Mouse (Mus musculus): Measurements from ENCODE around the gene Anxa11.
"Not testable (repeated sequence)": the region's sequence is repeated elsewhere in the genome, so short reads cannot be mapped to it uniquely, and the experiment has no call there.

Anxa11 gene

DNA sequence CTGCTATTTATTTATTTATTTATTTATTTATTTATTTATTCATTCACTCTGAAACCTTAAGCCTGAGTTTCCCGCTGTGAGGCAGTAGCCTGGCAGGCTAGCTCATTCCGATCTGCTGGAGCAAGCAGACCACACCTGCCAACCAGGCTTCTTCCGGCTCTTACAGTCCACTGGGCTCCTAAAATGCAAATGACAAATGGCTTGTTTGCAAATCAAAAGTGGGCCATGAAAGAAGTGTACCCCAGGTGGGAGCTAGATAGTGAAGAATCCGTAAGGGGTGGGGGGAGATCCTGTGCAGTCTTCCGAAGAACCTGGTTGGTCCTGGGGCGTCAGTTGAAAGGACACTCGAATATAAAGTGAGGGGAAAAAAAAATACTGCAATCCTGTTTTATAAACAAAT lies 995 bp upstream of the Anxa11 start:
- intact Hi-C loops (cut with DNase I), result no loop called here

DNA sequence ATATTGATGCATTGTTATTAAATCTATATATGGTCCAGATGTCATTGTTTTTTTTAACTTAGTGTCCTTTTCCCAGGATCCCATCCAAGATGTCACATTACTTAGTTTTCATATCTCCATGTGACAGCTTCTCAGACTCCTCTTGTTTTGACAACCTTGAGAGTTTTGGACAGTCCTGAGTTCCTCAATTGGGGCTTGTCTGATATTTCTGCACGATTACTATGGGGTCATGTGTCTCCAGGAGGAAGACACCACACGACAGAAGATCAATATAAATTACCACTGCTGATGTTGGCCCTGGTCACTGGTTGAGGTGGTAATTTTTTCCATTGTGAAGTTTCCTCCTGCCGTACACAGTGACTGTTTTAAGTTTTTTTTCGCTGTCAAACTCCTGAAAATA lies 377 bp upstream of the Anxa11 start:
- intact Hi-C loops (cut with DNase I), result no loop called here

DNA sequence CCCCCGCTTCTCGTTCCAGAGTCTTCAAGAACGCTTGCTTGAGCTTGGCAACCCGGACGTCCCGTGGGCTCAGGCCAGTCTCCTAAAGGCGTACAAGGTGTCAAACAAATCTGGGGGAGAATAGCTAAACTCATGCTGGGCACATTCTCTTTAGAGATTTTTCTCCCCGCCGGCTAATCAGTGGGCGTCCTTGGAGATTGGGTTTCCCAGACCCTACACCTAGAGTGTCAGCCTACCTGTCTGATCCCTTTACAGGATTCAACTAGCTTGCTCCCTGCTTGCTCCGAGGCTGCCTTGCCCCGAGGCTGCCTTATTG lies 690 bp downstream of the Anxa11 start:
- intact Hi-C loops (cut with DNase I), result no loop called here

DNA sequence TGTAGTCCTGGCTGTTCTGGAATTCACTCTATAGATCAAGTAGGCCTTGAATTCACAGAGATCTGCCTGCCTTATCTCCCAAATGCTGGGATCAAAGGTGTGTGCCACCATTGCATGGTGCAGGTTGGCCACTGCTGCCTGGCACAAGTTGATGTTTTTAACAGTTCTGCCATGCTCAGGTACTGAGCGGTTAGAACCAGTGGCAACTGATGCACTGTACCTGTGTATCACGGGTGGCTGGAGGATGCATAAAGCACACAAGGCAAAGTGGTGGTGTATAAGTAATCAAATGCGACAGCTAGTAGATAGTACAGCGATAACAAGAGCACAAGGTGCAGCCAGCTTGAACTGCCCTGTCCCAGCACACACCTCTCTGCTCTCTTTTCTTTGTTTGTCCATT lies 2.4 kb downstream of the Anxa11 start:
- intact Hi-C loops (cut with DNase I), result no loop called here

DNA sequence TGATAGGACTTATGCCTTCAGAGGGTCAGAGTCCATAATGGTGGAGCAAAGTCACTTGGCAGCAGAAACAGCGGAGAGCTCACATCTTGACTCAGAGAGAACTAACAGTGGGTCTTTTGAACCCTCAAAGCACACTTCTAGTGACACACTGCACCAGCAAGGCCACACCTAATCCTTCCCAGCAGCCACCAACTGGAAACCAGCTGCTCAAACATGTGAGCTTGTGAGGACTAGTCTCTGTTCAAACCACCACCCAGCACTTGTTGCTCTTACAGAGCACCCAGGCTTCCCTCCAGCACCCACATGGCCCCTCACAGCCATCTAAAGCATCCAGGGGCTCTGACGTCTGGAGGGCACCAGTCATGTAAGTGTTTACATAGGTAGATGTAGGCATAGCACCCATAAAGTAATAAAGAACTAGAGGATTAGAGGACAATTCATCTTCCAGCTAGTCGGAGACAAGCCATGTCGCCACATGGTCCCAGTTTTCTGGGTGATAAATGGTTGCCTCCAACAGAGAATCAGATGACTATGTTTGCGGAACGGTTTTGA lies 4.0 kb downstream of the Anxa11 start:
- intact Hi-C loops (cut with DNase I), result no loop called here

DNA sequence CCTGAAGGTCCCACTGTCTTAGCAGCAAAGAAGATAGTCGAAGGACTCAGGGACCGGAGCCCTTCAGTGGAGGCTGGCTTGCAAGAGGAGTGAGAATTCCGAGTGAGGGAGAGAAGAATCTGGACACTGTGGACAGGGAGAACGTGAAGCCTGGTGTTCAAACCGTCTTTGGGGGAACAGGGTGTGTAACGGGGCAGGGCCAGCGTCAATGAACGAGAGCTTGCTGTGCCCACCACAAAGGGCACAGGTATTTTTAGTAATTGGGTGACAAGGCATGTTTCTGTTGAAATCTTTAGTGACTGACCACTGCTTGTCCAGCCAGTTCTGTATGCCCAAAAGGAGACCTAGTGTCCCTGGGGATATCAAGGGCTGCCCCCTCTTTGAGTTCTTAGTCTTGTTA lies 4.6 kb downstream of the Anxa11 start:
- intact Hi-C loops (cut with DNase I), result no loop called here

DNA sequence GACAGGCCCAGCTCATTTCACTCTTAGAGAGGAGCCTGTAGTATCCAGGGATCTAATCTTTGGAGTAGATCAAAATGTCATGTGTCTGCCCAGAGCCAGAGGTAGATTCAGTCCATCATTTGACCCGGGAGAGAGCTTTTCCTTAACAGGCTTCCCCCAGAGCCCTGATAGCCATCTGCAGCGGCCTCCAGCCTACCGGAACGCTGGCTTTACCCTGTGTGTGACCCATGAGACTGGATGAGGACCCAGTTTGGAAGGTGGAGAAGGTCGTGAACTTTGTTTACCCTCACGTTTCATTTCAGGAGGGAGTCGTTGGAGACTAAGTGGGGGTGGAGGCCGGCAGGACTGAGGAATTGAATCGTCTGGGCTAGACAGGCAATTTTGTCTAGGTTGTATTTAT lies 5.7 kb downstream of the Anxa11 start:
- intact Hi-C loops (cut with DNase I), result no loop called here

DNA sequence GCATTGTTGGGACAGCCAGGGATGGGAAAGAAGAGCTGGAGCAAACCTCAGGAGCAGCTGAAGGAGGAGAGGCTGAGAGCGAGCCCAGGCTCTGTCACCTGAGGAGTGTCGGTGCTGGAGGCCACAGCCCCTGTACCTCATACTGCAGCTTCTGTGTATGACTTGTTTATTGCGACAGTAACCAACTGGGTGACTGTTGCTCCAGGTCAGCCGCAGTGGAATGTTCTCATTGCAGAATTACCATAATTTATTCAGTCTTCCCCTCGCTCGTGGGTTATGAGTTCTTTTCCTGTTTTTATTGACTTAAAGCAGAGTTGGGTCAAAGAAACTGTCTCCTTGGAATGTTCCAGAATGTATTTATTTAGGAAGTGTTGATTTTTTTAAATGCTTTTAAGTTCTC lies 6.3 kb downstream of the Anxa11 start:
- intact Hi-C loops (cut with DNase I), result no loop called here

DNA sequence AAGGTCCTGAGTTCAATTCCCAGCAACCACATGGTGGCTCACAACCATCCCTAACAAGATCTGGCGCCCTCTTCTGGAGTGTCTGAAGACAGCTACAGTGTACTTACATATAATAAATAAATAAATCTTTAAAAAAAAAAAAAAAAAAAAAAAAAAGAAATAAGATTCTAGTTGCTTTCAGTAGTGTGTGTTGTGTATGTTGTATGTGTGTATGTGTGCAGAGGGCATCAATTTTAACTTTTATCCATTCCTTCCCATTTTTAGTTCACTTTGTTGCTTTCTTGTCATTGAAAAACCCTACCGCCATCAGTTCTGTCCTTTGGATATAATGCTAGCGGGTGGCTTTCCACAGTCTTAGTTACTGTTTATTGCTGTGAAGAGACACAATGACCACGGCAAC lies 6.8 kb downstream of the Anxa11 start:
- intact Hi-C loops (cut with DNase I), result not testable (repeated sequence)

DNA sequence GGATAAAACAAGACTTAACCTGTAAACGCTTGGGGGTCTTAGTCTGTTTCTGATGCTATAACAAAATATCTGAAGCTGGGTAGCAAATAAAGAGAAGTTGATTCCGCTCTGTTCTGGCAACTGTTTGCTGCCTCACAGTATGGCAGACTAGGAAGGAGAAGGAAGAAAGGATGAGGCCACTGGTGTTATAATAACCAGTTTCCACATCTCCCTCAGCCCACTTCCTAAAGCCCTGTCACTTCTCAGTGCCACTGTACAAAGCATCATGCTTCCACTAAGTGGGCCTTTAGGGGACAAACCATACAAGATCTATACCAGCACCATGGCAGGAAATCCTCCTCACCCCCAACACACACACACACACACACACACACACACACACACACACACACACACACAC lies 8.5 kb downstream of the Anxa11 start:
- intact Hi-C loops (cut with DNase I), result no loop called here

DNA sequence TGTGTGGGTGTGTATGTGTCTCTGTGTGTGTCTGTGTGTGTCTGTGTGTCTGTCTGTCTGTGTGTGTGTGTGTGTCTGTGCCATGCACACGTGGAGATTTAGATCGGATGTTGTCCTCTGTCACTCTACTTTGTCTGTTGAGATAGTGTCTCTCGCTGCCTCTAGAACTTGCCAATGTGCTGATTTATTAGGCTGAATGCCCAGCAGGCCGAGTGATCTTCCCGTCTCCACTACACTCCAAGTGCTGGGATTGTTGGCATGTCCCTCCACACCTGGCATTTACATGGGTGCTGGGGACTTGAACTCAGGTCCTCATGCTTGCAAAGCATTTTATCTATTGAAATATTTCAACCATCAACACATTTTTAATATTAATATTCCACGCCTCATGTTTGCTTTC lies 9.2 kb downstream of the Anxa11 start:
- intact Hi-C loops (cut with DNase I), result no loop called here

DNA sequence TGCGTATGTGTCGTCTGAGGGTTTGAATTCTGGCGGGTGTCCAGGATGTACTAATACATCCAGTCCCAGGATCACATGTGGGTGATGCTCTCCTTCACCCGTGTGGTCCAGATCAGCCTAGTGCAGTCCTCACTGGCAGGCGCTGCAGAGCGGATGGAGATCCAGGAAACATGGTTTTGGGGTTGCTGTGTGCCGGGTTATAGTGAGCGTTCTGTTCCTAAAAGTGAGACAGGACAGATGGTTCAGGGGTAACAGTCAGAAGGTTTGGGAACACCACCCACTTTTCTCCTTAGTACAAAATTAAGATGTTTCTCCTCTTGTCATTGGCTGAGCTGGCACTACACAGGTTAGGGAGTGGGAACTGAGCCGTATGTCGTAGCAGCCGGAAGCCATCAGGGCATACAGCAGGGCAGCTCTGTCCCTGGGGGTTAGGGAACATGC lies 10.2 kb downstream of the Anxa11 start:
- intact Hi-C loops (cut with DNase I), result no loop called here

DNA sequence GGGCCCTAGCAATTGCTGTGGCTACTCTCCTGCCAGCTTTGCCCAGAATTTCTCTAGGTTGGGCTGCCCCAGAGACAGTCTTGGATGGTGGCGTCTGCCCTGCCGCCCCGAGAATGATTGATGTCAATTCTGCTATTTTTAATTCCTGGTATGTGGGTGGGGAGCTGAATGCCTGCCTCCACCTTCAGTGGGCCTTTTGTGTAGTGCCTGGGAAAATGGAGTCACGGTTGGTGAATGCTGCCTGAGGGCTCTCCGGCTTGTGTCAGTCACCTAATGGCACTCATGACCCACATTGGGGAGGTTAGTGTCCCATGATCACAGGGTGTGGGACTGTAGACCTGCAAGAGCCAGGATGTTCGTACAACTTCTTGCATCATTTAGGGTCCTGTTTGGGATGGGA lies 11.3 kb downstream of the Anxa11 start:
- intact Hi-C loops (cut with DNase I), result no loop called here

DNA sequence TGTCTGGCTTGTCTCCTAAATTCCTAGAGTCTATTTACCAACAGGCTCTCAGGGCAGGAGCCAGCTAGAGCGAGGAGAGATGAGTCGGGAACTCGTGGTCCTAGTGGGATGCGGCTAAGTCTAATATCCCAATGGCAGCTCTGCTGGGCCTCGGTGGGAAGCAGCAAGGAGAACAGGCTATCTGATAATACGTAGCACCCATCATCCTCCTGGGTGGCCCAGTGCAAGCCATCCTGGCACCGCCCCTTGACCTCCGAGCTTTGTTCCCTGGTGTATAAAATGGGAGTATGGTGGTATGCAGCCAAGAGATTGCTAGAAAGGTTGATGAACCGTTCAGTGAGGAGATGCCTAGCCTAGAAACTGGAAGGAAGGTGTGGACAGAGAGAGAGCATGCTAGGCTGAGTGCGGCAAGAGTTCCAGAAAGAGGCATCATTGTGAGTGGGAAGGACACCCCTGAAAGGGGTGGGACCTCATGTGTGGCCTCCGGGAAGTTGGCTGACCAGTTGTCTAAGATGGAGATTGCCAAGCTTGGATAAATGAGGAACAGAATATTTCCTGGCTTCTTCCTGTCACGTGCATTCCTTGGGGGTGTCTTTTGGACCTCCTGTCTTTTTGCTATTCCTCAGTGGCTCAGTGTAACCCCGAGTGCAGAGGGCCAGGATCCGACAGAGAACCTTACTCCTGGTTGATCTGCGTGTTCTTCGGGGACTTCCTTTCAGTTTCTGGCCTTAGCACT lies 11.9 kb downstream of the Anxa11 start:
- intact Hi-C loops (cut with DNase I), result no loop called here

DNA sequence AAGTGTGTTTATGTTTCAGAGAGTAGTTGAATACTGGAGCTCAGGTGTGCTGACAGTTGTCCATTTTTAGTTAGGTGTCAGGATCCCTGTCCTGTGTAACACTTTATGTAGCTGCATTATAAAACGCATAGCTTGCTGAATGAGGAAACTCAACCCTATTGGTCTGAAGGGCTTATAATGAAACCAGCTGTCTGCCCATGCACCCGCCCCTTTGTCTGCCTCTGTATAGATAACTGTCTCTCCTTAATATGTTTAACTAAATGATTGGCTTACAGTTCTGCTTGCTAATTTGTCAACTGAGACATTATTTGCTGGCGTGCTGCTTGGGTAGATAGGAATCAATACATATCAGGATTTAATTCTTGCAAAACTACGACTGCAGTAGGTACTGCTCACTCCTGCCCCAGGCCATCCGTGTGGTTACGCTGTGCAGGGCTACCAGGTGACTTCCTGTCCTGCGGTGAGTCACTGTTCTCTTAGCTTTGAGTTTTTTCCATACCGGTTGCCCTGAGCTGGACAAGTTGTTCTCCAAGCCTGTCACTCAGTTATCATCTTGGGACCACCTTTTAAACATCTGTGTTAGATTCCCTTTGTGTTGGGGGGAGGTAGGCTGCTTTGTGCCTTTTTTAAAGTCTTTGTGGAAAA lies 13.4 kb downstream of the Anxa11 start:
- intact Hi-C loops (cut with DNase I), result no loop called here

DNA sequence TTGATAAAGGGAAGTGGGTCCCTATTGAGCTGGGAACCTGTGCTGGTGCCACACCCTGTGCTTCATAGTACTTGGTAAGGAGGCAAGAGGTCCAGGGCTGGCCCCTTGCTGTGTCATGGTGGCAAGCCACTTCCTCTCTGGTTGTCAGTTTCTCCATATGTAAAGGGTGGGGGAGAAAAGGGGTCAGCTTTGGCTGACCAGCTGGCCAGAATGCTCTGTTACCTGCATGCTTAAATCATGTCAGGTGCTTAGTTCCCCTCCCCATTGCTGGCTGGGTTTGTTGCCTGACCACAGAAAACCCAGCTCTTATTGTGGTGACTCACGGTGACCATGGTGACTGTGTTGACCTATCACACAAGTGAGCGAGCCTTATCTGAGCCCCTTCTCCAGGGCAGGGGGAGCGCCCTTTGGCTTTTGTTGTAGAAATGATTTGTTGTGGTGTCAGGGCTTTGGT lies 15.2 kb downstream of the Anxa11 start:
- intact Hi-C loops (cut with DNase I), result no loop called here

DNA sequence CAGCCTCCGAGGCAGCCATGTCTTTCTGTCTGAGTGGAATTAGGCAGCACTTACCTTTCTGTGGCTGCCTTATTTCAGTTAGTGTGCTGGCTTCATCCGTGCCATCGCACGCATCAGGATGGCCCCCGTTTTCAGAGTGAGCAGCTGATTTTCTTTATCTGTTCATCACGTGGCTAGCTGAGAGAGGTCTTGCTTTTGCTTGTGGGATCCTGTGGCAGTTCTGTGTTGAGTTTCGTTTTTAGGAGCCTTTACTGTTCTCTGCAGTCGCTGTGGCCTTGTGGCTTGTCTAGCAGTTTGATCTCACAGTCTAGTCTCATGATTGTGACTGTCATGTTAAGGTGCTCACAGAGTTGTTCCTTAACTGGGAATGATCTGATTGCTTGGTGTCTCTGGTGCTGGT lies 16.0 kb downstream of the Anxa11 start:
- intact Hi-C loops (cut with DNase I), result no loop called here

DNA sequence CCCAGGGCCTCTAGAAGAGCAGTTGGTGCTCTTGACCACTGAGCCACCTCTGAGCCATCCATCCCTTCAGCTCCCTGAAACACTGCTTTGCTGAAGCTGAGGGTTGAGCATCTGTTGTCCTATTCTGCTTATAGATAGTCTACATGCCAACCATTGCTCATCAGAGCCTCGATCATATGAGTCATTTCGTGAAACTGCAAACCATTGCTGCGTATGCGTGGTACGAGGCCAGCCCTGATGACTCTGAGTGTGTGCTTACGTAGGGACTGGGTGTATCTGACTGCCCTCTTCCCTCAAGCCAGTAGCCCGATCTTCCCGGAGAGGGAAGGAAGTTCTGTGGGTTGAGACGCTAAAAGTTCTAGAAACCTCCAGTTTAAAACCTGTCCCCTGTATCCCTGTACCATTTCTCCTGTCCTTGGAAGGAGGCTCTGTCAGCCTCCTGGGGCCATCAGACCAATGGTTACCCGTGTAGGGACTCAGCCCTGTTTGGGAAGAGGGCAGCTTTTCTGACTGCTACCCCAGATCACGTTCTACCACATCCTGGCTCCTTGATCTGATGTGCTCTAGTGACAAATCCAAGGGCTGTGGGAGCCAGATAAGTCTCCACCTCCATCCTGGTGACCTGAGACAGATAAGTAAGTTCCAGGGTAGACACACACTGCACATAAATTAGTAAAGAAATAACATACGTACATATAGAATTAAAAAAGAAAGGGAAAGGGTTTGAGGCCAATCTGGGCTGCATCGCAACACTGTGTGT lies 20.0 kb downstream of the Anxa11 start:
- intact Hi-C loops (cut with DNase I), result no loop called here

DNA sequence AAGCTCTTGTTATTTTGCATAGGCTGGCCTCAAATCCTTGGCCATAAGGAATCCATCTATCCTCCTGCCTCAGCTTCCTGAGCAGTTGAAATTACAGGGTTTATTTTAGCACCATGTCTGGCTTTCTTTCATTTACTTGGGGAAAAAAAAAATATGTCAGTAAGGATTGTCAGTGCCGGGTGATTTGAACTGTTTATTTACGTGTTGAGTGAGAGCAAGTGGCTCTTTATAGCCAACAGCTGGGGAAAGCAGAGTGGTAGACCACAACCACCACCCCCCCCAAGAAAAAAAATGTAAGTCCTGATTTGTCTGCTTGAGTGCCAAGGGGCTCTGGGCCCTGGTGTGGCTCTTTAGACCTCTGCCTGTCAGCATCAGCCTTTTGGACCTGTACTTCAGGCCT lies 21.8 kb downstream of the Anxa11 start:
- intact Hi-C loops (cut with DNase I), result no loop called here

DNA sequence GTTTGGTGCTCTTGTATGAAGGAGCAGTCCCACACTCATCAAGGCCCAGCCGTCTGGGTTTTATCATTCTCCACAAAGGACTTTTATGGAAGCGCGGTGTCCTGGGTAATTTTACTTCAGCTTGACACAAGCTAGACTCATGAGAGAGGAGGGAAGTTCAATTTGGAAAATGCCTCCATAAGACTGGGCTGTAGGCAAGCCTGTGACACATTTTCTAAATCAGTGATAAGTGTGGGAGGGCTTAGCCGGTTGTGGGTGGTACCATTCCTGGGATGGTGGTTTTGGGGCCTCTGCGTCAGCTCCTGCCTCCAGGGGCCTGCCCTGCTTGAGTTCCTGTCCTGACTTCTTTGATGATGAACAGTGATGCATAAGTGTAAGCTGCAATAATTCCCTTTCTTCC lies 23.3 kb downstream of the Anxa11 start:
- intact Hi-C loops (cut with DNase I), result no loop called here

DNA sequence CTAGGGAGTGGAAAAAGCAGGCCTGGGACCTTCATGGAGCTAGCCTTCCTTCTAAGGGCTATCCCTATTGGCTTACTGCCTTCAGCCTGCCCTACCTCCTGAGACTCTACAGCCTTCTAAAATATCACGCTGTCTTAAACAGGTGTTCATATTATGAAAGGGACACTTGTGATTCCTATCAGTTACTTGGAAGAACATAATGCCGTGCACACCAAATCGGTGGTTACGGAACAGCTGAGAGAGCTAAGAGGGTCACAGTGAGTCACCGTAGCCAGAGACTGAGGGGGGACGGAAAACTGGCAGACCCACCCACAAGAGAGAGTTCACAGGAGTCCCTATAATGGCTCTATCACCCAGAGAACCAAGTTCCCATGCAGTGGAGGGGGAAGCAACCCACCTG lies 24.4 kb downstream of the Anxa11 start:
- intact Hi-C loops (cut with DNase I), result no loop called here

DNA sequence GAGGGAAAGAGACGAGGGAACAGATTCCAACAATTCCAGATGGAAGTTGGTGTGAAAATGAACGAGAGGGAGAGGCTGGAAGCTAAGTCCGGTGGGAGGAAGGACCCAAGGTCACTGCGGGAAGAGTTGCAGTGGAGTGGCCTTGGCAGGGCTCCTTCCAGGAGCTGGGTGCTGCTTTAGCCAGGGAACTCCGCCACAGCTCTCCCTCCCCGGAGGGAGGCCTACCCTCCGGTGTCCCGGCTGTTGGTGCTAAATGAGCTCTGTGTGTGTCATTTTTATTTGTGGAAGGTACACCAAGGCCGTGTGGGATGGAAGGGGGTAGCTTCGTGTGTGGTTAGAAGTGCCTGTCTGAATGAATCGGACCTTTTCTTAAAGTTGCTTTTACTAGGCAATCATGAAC lies 24.9 kb downstream of the Anxa11 start:
- intact Hi-C loops (cut with DNase I), result no loop called here

Measured in adrenal gland (tissue).